In genomic region chr5:44250211-44250955, GRCm38 (mm10) we compare ENCODE assay signal across 30 mouse cellular contexts. TPM values are rescaled to one million over a fixed set of nuclear protein-coding genes. Genes with fewer than 3 reads are reported as not detected.
DNase-seq lines count a peak whose midpoint lies in the region; ATAC-seq and TF ChIP-seq lines count a peak whose summit lies in the region.
"Had no signal": no experiment of that assay in that cellular context is flagged by ENCODE, and none has a peak within 500 bp of the region (broad histone marks: within the 10 kb centered on the region; RNA-seq: fewer than 3 reads in every experiment).

No protein-coding gene starts in this region.

- H3K9me3 ChIP-seq in forebrain, embryonic 15.5 days = no peaks in the 10 kb centered on the region
- no peaks in the 10 kb centered on the region for H3K9me3 ChIP-seq in forebrain, embryonic 11.5 days (ENCODE audit: control insufficient read depth, low read length)
- no peaks in the 10 kb centered on the region for H3K9me3 ChIP-seq in midbrain, postnatal 0 days (ENCODE audit: low read length)
- H3K9me3 ChIP-seq in midbrain, embryonic 13.5 days = no peaks in the 10 kb centered on the region
- H3K9me3 ChIP-seq: embryonic facial prominence, embryonic 13.5 days; G1E; hindbrain, embryonic 10.5 days; intestine, embryonic 15.5 days; liver, embryonic 13.5 days; midbrain, embryonic 15.5 days had no signal

- WGBS in forebrain, embryonic 15.5 days = 42% methylated on average over 5 of the region's 5 CpGs
- WGBS in forebrain, embryonic 11.5 days = 78% methylated on average over 5 of the region's 5 CpGs
- 74% methylated on average over 5 of the region's 5 CpGs for WGBS in midbrain, postnatal 0 days
- 73% methylated on average over 5 of the region's 5 CpGs for WGBS in midbrain, embryonic 13.5 days

- no peak for TF ChIP-seq CTCF in midbrain, postnatal 0 days (IDR thresholded peaks at IDR 0.05)

- no peak overlapping the region for H3K9ac ChIP-seq in forebrain, embryonic 15.5 days (replicated peaks)
- H3K9ac ChIP-seq in forebrain, embryonic 11.5 days (ENCODE audit: low read length) = no peak overlapping the region
- no peak overlapping the region for H3K9ac ChIP-seq in midbrain, postnatal 0 days (replicated peaks; ENCODE audit: low read length, poor library complexity, severe bottlenecking)
- no peak overlapping the region for H3K9ac ChIP-seq in midbrain, embryonic 13.5 days (replicated peaks)
- H3K9ac ChIP-seq: embryonic facial prominence, embryonic 13.5 days; heart, embryonic 13.5 days; intestine, embryonic 15.5 days; liver, embryonic 13.5 days; lung, embryonic 14.5 days; midbrain, embryonic 15.5 days had no signal

- 0 out of 2 replicates have a peak overlapping the region, but pooled peaks have one; percentile 31 for H3K27ac ChIP-seq in forebrain, embryonic 15.5 days (replicated peaks)
- no peak overlapping the region for H3K27ac ChIP-seq in forebrain, embryonic 11.5 days (ENCODE audit: low read depth, low read length)
- no peak overlapping the region for H3K27ac ChIP-seq in midbrain, postnatal 0 days (ENCODE audit: low read depth, low read length)
- no peak overlapping the region for H3K27ac ChIP-seq in midbrain, embryonic 13.5 days
- H3K27ac ChIP-seq: embryonic facial prominence, embryonic 13.5 days; heart, embryonic 13.5 days; hindbrain, embryonic 10.5 days; intestine, embryonic 15.5 days; layer of hippocampus, adult 2 months; left cerebral cortex, adult 2 months; liver, embryonic 13.5 days; midbrain, embryonic 15.5 days; stomach, postnatal 0 days had no signal

- H3K36me3 ChIP-seq in forebrain, embryonic 15.5 days = no peaks in the 10 kb centered on the region
- H3K36me3 ChIP-seq in forebrain, embryonic 11.5 days (ENCODE audit: control insufficient read depth, insufficient read depth, low read length) = no peaks in the 10 kb centered on the region
- H3K36me3 ChIP-seq in midbrain, postnatal 0 days (ENCODE audit: insufficient read depth, low read length) = no peaks in the 10 kb centered on the region
- H3K36me3 ChIP-seq in midbrain, embryonic 13.5 days = no peaks in the 10 kb centered on the region
- H3K36me3 ChIP-seq: embryonic facial prominence, embryonic 13.5 days; G1E; heart, embryonic 13.5 days; hindbrain, embryonic 10.5 days; intestine, embryonic 15.5 days; liver, embryonic 13.5 days; midbrain, embryonic 15.5 days had no signal

- no peak overlapping the region for H3K4me3 ChIP-seq in forebrain, embryonic 15.5 days
- H3K4me3 ChIP-seq in forebrain, embryonic 11.5 days (ENCODE audit: low read depth, low read length) = no peak overlapping the region
- H3K4me3 ChIP-seq in midbrain, postnatal 0 days (ENCODE audit: low read depth, low read length) = no peak overlapping the region
- H3K4me3 ChIP-seq in midbrain, embryonic 13.5 days (replicated peaks) = no peak overlapping the region
- H3K4me3 ChIP-seq: embryonic facial prominence, embryonic 13.5 days; heart, embryonic 13.5 days; hindbrain, embryonic 10.5 days; intestine, embryonic 15.5 days; layer of hippocampus, adult 2 months; left cerebral cortex, adult 2 months; liver, embryonic 13.5 days; midbrain, embryonic 15.5 days had no signal

- H3K4me1 ChIP-seq in forebrain, embryonic 15.5 days = peaks cover 4% of the 10 kb centered on the region; the same call in 1 of the 2 replicates
- no peaks in the 10 kb centered on the region for H3K4me1 ChIP-seq in forebrain, embryonic 11.5 days (replicated peaks; ENCODE audit: control insufficient read depth, insufficient read depth, low read length)
- no peaks in the 10 kb centered on the region for H3K4me1 ChIP-seq in midbrain, postnatal 0 days (ENCODE audit: insufficient read depth, low read length)
- H3K4me1 ChIP-seq in midbrain, embryonic 13.5 days (replicated peaks) = no peaks in the 10 kb centered on the region
- H3K4me1 ChIP-seq: embryonic facial prominence, embryonic 13.5 days; heart, embryonic 13.5 days; liver, embryonic 13.5 days; midbrain, embryonic 15.5 days had no signal

- DNase-seq in cerebellum, adult 18-20 months = peak; percentile 37 to 39
- DNase-seq in cerebellum, adult 11-12 months = no peak
- no peak for DNase-seq in forebrain, embryonic 11.5 days (ENCODE audit: low spot score)
- peak; percentile 52 for DNase-seq in midbrain, postnatal 0 days (ENCODE audit: low spot score)
- DNase-seq in thymus, postnatal 0 days (ENCODE audit: low spot score) = no peak
- DNase-seq: adrenal gland, postnatal 10 days; gastrocnemius, postnatal 10 days; heart, postnatal 10 days; kidney, adult 2 months; kidney, postnatal 36 days; liver, embryonic 13.5 days; lung, embryonic 14.5 days; lung, postnatal 14 days; right cerebral cortex, adult 18-20 months; right cerebral cortex, postnatal 4 days; thymus, adult 18-20 months; thymus, postnatal 4 days had no signal

- peak; percentile 69 for ATAC-seq in forebrain, embryonic 15.5 days (replicated peaks)
- ATAC-seq in forebrain, embryonic 11.5 days (replicated peaks; ENCODE audit: low FRiP score) = no peak
- no peak for ATAC-seq in midbrain, postnatal 0 days (ENCODE audit: low FRiP score)
- ATAC-seq in midbrain, embryonic 13.5 days = no peak
- ATAC-seq: hindbrain, embryonic 16.5 days; intestine, embryonic 15.5 days; midbrain, embryonic 15.5 days; Patski had no signal

- no peaks in the 10 kb centered on the region for H3K27me3 ChIP-seq in forebrain, embryonic 15.5 days
- H3K27me3 ChIP-seq in forebrain, embryonic 11.5 days (ENCODE audit: control insufficient read depth, insufficient read depth, low read length) = no peaks in the 10 kb centered on the region
- H3K27me3 ChIP-seq in midbrain, postnatal 0 days (ENCODE audit: insufficient read depth, low read length) = no peaks in the 10 kb centered on the region
- no peaks in the 10 kb centered on the region for H3K27me3 ChIP-seq in midbrain, embryonic 13.5 days
- H3K27me3 ChIP-seq: heart, embryonic 13.5 days; intestine, embryonic 15.5 days; midbrain, embryonic 15.5 days; Patski had no signal

- H3K4me2 ChIP-seq in forebrain, embryonic 15.5 days (replicated peaks) = no peak overlapping the region
- H3K4me2 ChIP-seq in forebrain, embryonic 11.5 days (ENCODE audit: low read depth, low read length, severe bottlenecking) = no peak overlapping the region
- no peak overlapping the region for H3K4me2 ChIP-seq in midbrain, postnatal 0 days (ENCODE audit: low read depth, low read length, poor library complexity, severe bottlenecking)
- H3K4me2 ChIP-seq in midbrain, embryonic 13.5 days (replicated peaks) = no peak overlapping the region
- H3K4me2 ChIP-seq: embryonic facial prominence, embryonic 13.5 days; heart, embryonic 13.5 days; intestine, embryonic 15.5 days; liver, embryonic 13.5 days; lung, embryonic 14.5 days; midbrain, embryonic 15.5 days had no signal

RNA-seq across cellular contexts. Expression of gene Tapt1, which starts 24.0 kb away (rescaled TPM):
- polyA plus RNA-seq in forebrain, embryonic 15.5 days (2015; fragmentation: Nextera tagmentation; extraction: Ambion mirVana) = 25.8 and 25.9 TPM in 2 replicates
- polyA plus RNA-seq in forebrain, embryonic 11.5 days (2014; fragmentation: Nextera tagmentation; extraction: Ambion mirVana) = 29.4 and 31.0 TPM in 2 replicates
- total RNA-seq in midbrain, postnatal 0 days (2014; rRNA removed) = 52.4 and 56.7 TPM in 2 replicates
- 24.7 and 27.3 TPM in 2 replicates for polyA plus RNA-seq in midbrain, postnatal 0 days (2015; fragmentation: Nextera tagmentation; extraction: Ambion mirVana)
- polyA plus RNA-seq in midbrain, embryonic 13.5 days (2015; fragmentation: Nextera tagmentation; extraction: Ambion mirVana) = 25.6 and 28.5 TPM in 2 replicates
- 104 and 126 TPM in 2 replicates for polyA plus RNA-seq in thymus, postnatal 0 days (2015; fragmentation: Nextera tagmentation; extraction: Ambion mirVana)

Comparison
In these comparisons a context has a peak if more than half of its experiments do, and no peak if none do; other contexts are left out.
1. DNase-seq: peak in cerebellum, adult 18-20 months (2 of 2) and midbrain, postnatal 0 days (single experiment); none in cerebellum, adult 11-12 months (single experiment), forebrain, embryonic 11.5 days (single experiment) and thymus, postnatal 0 days (single experiment).